Mouse (Mus musculus) right cerebral cortex, postnatal 36 days (tissue): Measurements from ENCODE around the gene Srpr.

Experiments
- DNase-seq, 2 experiments: peaks; one replicate each; pipeline ENCODE4 v3.0.0; 2022; ENCODE audit warnings: low spot score in 2 of 2, mixed read lengths in 1 of 2

Srpr gene

GRCm38 (mm10) chr9:35199772-35200471 is at the start of gene Srpr, which contains the start of gene Tirap:
Srpr (plus strand) TSS chr9:35200175.
Tirap (minus strand) TSS chr9:35200291.
- DNase-seq = peak; percentile 54 to 59

DNA sequence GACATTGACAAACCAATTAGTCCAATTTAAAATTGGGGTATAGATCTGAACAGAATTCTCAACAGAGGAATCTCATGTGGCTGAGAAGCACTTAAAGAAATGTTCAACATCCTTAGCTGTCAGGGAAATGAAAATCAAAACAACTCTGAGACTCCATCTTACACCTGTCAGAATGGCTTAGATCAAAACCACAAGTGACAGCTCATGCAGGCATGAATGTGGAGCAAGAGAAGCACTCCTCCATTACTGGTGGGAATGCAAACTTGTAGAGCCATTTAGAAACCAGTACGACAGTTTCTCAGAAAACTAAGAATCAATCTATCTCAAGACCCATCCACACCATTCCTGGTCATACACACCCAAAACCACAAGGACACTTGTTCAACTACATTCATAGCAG is 47.1 kb upstream of the Srpr start:
- no peak for DNase-seq

GRCm38 (mm10) chr9:35156002-35156710 is 43.8 kb upstream of the Srpr start:
- no peak for DNase-seq

GRCm38 (mm10) chr9:35156862-35157261 is 43.1 kb upstream of the Srpr start:
- DNase-seq = no peak

DNA sequence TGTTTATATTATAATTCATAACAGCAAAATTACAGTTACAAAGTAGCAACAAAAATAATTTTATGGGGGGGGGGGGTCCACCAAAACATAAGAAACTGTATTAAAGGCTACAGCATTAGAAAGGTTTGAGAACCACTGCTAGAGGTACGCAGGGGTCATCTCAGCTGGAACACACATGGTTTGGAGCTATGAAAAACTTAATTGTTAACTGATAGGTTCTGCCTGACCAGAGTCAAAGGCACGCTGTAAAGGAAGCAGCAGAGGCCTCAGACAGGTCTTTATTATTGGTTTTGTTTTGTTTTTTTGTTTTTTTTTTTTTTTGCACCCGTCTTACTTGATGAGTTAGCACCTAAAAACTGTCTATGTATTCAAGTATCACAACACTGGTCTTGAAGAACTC is 41.5 kb upstream of the Srpr start:
- no peak for DNase-seq

DNA sequence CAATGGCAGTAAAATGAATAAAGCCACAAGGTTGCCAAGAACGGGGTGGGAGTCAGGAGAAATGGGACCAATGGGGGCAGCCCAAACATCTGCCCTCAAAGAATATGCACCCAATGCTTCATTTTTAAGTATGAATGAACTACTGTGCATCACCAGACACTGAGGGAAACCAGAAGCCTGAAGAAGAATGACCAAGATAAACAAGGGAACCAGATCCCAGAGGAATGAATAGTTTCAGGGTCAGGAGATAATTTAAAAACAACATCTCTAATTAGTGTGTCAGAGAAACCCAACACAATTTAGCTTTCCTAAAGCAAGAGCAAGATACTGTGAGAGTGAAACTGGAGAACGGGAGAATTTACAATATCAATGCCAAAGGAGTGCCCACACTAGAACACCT is 39.3 kb upstream of the Srpr start:
- no peak for DNase-seq

DNA sequence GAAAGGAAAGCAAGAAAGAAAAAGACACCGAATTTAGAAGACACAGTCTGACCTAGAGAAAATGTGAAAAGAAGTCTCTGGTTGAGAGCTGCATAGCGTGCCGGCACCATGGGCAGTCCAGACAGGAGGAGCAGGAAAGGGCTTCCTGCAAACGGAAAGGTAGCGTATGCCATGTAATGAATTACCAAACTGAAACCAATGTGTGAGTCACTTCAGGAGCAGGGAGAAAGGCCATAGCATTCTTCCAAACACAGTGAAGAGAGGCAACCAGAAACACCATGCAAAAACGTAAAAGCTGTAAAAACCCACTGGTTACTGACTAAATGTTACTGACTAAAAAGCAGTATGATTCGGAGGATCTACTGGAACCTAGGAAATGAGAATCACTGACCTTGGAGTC is 38.3 kb upstream of the Srpr start:
- no peak for DNase-seq

DNA sequence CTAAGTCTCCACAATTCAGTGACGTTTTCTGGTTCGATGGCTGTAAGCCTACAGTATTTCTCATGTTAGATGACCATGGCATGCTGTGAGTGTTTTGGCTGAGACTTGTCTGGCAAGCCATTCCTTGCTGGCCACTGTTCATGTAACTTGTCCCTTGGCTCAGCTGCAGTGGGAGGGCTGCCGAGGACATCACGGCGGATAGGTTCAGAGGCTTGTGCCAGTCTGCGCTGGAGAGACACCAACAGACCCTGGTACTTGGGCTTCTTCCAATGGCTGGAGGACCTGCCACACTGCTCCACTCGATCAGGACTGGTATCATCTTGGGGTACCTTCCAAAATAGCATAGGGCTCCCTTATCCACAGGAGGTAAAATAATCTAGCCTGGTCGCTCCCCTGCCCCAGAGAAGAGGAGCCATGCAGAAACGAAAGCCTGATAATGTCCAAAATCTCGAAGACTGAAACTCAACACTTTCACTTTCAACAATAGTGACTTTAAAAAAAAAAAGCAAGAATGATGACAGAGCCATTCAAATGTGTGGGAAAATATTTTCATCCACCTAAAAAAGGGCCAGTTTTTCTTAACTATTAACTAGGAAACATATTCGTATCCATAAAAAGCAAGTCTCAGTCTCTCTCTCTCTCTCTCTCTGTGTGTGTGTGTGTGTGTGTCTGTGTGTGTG is 36.8 kb upstream of the Srpr start:
- DNase-seq = no peak

GRCm38 (mm10) chr9:35164142-35164874 is 35.7 kb upstream of the Srpr start:
- no peak for DNase-seq

DNA sequence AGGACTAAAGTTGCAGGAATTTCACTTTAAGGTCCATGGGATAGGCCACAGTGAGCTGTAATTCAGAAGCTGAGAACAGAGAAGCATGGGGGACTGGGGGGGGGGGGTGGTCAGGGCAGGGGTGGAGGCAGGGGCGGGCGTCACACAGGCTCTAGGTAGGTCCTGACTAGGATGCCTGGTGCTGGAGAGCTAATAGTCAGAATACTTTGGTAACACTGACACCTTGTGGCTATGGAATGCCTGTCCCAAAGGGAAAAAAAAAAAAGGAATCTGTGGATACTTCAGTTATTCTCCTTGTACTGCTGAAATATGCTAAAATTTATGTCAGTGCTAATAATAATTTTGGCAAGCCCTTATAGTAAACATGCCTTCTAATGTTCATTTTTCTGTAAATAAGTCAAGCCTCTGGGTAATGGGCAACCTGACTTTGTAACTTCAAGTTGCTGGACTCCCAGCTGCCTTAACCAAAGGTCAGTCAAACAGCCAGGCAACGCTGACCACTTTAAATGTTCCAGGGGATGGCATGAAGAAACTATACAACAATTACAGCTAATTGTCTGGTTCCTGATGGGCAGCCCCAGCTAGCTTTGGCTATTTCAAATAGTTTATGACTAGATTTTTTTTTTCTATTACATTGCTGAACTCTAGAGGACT is 33.7 kb upstream of the Srpr start:
- DNase-seq = no peak

DNA sequence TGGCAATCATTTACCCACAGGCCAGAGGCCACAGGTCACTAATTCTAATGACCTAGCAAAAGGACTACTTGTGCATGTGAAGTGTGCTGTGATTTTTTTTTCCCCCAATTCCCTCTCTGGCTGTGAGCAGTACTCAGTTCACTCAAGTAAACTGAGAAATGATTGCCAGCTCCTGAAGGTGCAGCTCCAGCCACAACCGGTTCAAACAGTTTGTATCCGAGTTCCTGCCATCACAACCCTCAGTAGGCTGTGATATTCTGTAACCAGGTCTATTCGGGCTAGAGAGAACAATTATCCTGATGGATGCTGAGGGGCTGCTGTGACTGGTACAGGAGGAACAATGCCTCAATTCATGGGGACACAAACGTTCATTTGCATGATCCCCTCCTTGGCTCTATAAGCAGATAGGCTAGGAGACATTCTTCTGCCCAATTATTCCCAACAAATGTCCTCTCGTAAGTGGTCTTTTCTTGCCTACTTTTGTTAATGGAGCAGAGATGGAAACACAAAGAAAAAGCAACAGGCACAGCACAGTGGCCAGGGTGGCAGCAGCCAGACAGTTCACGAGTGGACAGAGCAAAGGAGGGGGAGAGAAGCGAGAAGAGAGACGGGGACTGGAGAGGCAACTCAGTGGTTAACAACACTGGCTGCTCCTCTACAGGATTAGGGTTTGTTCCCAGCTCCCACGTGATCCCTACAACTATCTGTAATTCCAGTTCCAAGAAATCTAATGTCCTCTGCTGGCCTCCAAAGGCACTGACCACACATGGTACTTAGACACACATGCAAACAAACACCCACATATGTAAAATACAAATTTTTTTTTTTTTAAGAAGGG is 33.0 kb upstream of the Srpr start:
- no peak for DNase-seq

DNA sequence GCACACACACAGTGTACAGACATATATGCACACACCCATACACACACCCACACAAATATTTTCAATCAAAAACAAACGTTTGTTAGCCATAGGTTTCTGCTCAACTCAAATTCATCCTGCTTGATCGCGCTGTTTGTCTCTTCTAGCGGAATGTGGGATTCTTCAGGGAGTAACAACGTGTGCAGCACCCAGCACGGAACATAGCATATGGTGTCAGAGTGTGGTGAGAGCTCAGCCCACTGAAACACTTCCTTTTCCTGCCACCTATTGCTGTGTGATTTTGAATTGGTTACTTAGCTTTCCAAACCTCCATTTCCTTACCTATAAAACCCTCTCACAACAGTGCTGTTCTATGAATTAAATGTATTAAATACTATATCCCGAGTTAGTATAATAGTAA is 29.9 kb upstream of the Srpr start:
- DNase-seq = no peak

DNA sequence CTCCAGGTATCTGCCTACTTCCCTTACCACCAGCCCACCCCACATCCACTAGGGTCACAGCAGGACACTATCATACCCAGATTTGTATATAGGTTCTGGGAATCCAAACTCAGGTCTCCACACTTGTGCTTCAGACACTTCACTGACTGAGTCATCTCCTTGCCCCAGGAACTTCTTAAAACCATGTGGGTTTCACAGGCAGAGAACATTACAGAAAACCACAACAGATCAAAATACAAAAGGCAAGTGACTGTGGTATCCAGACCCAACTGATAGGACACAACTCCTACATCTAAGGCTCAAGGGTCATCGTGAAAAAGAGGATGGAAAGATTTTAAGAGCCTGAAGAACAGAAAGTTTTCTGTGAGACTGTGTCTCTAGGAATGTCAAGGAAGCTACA is 26.6 kb upstream of the Srpr start:
- DNase-seq = no peak

DNA sequence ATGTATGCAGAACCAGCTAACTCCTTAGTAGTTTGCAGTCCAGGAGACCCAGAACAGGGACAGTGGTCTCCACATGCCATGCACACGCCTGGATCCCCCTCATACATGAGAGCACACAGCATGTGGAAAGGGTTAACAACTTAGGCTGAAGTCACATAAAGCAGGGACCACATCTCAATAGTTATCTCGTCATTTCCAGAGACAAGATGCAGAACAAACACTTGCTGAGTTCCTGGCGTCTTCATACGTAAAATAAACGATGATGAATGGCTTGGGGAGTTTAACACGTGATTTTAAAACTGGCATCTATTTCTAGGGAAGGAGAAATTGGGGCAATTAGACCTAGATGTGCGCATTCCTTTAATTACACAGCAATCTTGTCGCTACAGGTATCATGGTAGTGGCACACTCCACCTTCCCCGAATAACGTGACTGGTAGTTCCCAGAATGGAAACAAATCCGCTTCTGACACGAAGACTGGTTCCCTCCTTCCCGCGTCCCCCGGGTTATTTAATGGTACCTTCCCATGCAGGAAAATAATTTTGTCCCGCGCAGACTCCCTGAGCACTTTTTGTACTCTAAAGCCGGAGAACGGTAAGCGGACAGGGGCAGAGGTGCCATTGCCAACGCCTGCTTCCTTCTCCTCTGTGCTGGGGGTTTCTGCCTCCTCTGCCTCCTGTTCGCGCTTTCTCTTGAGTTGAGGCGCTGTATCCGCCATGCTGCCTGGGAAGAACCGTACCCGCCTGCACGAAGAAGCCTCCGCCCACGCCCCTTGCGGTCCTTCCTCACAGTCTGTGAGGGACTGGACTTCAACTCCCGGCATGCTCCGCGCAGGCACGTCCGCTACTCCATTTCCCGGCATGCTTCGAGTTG is 24.5 kb upstream of the Srpr start, which contains the start of gene Dcps:
TSS of gene Dcps (minus strand) at position 811 of the 873 bp plus-strand sequence.
- DNase-seq = peak; percentile 97 to 98

- DNase-seq = no peak
Observed at GRCm38 (mm10) chr9:35176124-35176659, 23.8 kb upstream of the Srpr start.

- DNase-seq = no peak
Observed at GRCm38 (mm10) chr9:35182832-35183231, 17.1 kb upstream of the Srpr start.

- DNase-seq = no peak
Observed at GRCm38 (mm10) chr9:35183359-35183758, 16.6 kb upstream of the Srpr start.

DNA sequence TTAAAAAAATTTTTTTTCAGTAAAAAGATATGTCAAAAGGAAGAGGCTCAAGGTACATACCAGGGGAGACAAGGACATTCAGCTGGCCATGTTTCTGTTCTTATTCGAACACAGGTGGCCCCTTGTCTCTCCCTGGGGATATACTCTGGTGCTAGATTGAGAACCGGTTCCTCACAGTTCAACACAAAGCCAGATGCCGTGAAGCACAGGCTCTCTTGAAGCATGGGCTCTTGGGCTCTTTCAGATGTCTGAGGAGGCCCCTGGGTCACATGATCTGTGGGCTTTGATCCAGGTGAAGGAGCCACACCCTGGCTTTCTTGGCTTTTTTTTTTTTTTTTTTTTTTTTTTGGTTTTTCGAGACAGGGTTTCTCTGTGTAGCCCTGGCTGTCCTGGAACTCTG is 13.5 kb upstream of the Srpr start:
- DNase-seq = no peak

DNA sequence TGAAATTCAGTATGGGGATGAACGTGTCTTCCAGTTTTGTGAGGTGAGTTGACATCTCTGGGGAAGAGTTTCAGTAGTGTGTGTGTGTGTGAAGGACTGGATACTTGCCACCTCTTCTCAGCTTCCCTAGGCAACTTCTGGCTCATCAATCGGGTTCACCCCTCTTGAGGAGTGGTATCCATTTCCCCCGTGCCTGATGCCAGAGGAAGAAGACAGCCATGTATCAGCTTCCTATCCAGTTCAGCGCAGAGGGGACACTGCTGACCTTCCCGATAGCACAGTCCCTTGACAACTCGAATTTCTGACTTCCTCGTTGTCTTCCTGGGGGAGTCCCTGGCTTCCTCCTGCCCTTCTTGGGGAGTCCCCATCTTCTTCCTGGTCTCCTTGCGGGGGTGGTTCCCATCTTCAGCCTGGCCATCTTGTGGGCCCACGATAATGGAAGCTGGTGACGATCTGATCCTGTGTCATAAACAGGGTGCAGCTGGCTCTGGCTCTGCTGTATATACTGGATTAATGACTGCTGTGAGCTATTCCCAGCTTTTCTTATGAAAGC is 12.5 kb upstream of the Srpr start:
- no peak for DNase-seq
